Mouse (Mus musculus) liver, postnatal 0 days (tissue): ENCODE results near the gene Elavl4. TPM values are rescaled to one million over a fixed set of nuclear protein-coding genes. Genes with fewer than 3 reads are reported as not detected.

Experiments
- ATAC-seq: fragments of 200-750 bp; cut with Nextera tagmentation; 2 replicates; pipeline ENCODE4 v1.8.0; 2017; ENCODE audit warnings: mild to moderate bottlenecking, moderate library complexity
- DNase-seq: peaks from one replicate; pipeline ENCODE4 v3.0.0-alpha.2; 2016
- H3K27ac ChIP-seq: fragments of 300-500 bp; sonication (generic); 2 replicates; pipeline ENCODE4 v1.5.1; 2014; ENCODE audit warnings: antibody characterized with exemption, moderate library complexity, mild to moderate bottlenecking, low read depth
- H3K27me3 ChIP-seq: fragments of 300-500 bp; sonication (generic); 2 replicates; pipeline ENCODE4 v1.6.1; 2014; ENCODE audit warnings: low read length, control low read depth, mixed read lengths; ENCODE audit not compliant: insufficient read depth
- H3K36me3 ChIP-seq: fragments of 300-500 bp; sonication (generic); replicated peaks from 2 replicates; pipeline ENCODE4 v1.6.1; 2014; ENCODE audit warnings: mild to moderate bottlenecking, control low read depth, low read length, moderate library complexity, mixed read lengths; ENCODE audit not compliant: insufficient read depth
- H3K4me1 ChIP-seq: fragments of 300-500 bp; sonication (generic); 2 replicates; pipeline ENCODE4 v1.6.1; 2014; ENCODE audit warnings: antibody characterized with exemption, mild to moderate bottlenecking, control low read depth; ENCODE audit not compliant: insufficient read depth
- H3K4me2 ChIP-seq: fragments of 300-500 bp; sonication (generic); 2 replicates; pipeline ENCODE4 v1.6.1; 2014; ENCODE audit warnings: low read depth, mild to moderate bottlenecking, low read length, moderate library complexity, mixed read lengths
- H3K4me3 ChIP-seq: fragments of 300-500 bp; sonication (generic); 2 replicates; pipeline ENCODE4 v1.5.1; 2014; ENCODE audit warnings: low read depth, low read length
- H3K9ac ChIP-seq: fragments of 300-500 bp; sonication (generic); replicated peaks from 2 replicates; pipeline ENCODE4 v1.6.1; 2014; ENCODE audit warnings: mild to moderate bottlenecking, moderate library complexity
- H3K9me3 ChIP-seq: fragments of 300-500 bp; sonication (generic); 2 replicates; pipeline ENCODE4 v1.6.1; 2016; ENCODE audit warnings: mild to moderate bottlenecking, control low read depth, low read length, mixed read lengths
- CTCF ChIP-seq: sonication (generic); IDR thresholded peaks from 2 replicates; pipeline ENCODE4 v1.5.1; 2016; ENCODE audit warnings: antibody characterized with exemption, low read depth
- EP300 ChIP-seq: IDR thresholded peaks from 2 replicates; pipeline ENCODE4 v1.6.1; 2016; ENCODE audit warnings: antibody characterized with exemption, low read depth, mild to moderate bottlenecking
- WGBS: fragments of 180-500 bp; shearing (Covaris S2); extraction: QIAGEN DNeasy Blood & Tissue Kit; methylation state at CpG from one replicate; pipeline ENCODE4 v1.1.7; 2014; ENCODE audit not compliant: insufficient replicate concordance; 5-methylcytosine and 5-hydroxymethylcytosine counted together
- polyA plus RNA-seq: library from polyadenylated mRNA; unstranded; fragments of >200 nt; fragmentation: Nextera tagmentation; extraction: Ambion mirVana; gene quantifications from 2 replicates; pipeline ENCODE4 v1.2.1, GENCODE M21; 2015

Gene Elavl4
- polyA plus RNA-seq, 1 experiment from 2014 or later, result 0.09 TPM

GRCm38 (mm10) chr4:110250055-110250454 is 101.7 kb downstream of the Elavl4 start:
- H3K27ac ChIP-seq, result no peak overlapping the region
- no peak for TF ChIP-seq CTCF
- no peak for TF ChIP-seq EP300
- no peak overlapping the region for H3K9ac ChIP-seq
- no peaks in the 10 kb centered on the region for H3K27me3 ChIP-seq
- no peaks in the 10 kb centered on the region for H3K36me3 ChIP-seq
- no peak overlapping the region for H3K4me2 ChIP-seq
- 61% methylated on average over 3 of the region's 3 CpGs for WGBS
- no peaks in the 10 kb centered on the region for H3K9me3 ChIP-seq
- no peak for DNase-seq
- H3K4me1 ChIP-seq, result no peaks in the 10 kb centered on the region
- no peak for ATAC-seq
- no peak overlapping the region for H3K4me3 ChIP-seq

GRCm38 (mm10) chr4:110242879-110243278 is 108.8 kb downstream of the Elavl4 start:
- no peak overlapping the region for H3K4me2 ChIP-seq
- H3K27ac ChIP-seq, result no peak overlapping the region
- H3K4me1 ChIP-seq, result no peaks in the 10 kb centered on the region
- H3K9me3 ChIP-seq, result no peaks in the 10 kb centered on the region
- no peaks in the 10 kb centered on the region for H3K27me3 ChIP-seq
- no peak overlapping the region for H3K4me3 ChIP-seq
- H3K36me3 ChIP-seq, result no peaks in the 10 kb centered on the region
- TF ChIP-seq EP300 (no peak), CTCF (no peak)
- no peak overlapping the region for H3K9ac ChIP-seq
- no peak for ATAC-seq
- DNase-seq, result no peak

- no peak for TF ChIP-seq EP300
- Histone ChIP-seq H3K9ac (no peak overlapping the region), H3K4me2 (no peak overlapping the region), H3K4me1 (no peaks in the 10 kb centered on the region), H3K4me3 (no peak overlapping the region), H3K9me3 (no peaks in the 10 kb centered on the region), H3K27ac (no peak overlapping the region), H3K36me3 (no peaks in the 10 kb centered on the region), H3K27me3 (no peaks in the 10 kb centered on the region)
- DNase-seq, result no peak
- WGBS, result 42% methylated on average over 1 of the region's 1 CpGs
- ATAC-seq, result peak; percentile 25; the same call in 1 of the 2 replicates
Measured at GRCm38 (mm10) chr4:110234554-110234953, 117.2 kb downstream of the Elavl4 start.

- Histone ChIP-seq H3K4me1 (no peaks in the 10 kb centered on the region), H3K27ac (no peak overlapping the region), H3K4me2 (no peak overlapping the region), H3K36me3 (no peaks in the 10 kb centered on the region), H3K9ac (no peak overlapping the region), H3K27me3 (no peaks in the 10 kb centered on the region), H3K9me3 (no peaks in the 10 kb centered on the region), H3K4me3 (no peak overlapping the region)
- DNase-seq (no peak), ATAC-seq (no peak)
- WGBS, result 73% methylated on average over 3 of the region's 3 CpGs
- TF ChIP-seq EP300 (no peak), CTCF (no peak)
Measured at GRCm38 (mm10) chr4:110232327-110232726, 119.4 kb downstream of the Elavl4 start.

GRCm38 (mm10) chr4:110231799-110232198 is 119.9 kb downstream of the Elavl4 start:
- no peak overlapping the region for H3K4me2 ChIP-seq
- 86% methylated on average over 4 of the region's 4 CpGs for WGBS
- H3K4me1 ChIP-seq, result no peaks in the 10 kb centered on the region
- no peak overlapping the region for H3K4me3 ChIP-seq
- no peak overlapping the region for H3K9ac ChIP-seq
- H3K9me3 ChIP-seq, result no peaks in the 10 kb centered on the region
- TF ChIP-seq EP300, result no peak
- TF ChIP-seq CTCF, result no peak
- ATAC-seq (no peak), DNase-seq (no peak)
- H3K27me3 ChIP-seq, result no peaks in the 10 kb centered on the region
- no peak overlapping the region for H3K27ac ChIP-seq
- H3K36me3 ChIP-seq, result no peaks in the 10 kb centered on the region

GRCm38 (mm10) chr4:110229652-110230051 is 122.1 kb downstream of the Elavl4 start:
- H3K36me3 ChIP-seq, result no peaks in the 10 kb centered on the region
- no peak overlapping the region for H3K9ac ChIP-seq
- DNase-seq (no peak), ATAC-seq (no peak; the same call in 1 of the 2 replicates)
- TF ChIP-seq CTCF (no peak), EP300 (no peak)
- H3K4me2 ChIP-seq, result no peak overlapping the region
- no peaks in the 10 kb centered on the region for H3K27me3 ChIP-seq
- no peaks in the 10 kb centered on the region for H3K9me3 ChIP-seq
- WGBS, result 62% methylated on average over 1 of the region's 1 CpGs
- H3K4me3 ChIP-seq, result no peak overlapping the region
- H3K27ac ChIP-seq, result no peak overlapping the region
- H3K4me1 ChIP-seq, result no peaks in the 10 kb centered on the region

GRCm38 (mm10) chr4:110229238-110229637 is 122.5 kb downstream of the Elavl4 start:
- ATAC-seq, result no peak
- H3K4me1 ChIP-seq, result no peaks in the 10 kb centered on the region
- H3K4me2 ChIP-seq, result no peak overlapping the region
- H3K27me3 ChIP-seq, result no peaks in the 10 kb centered on the region
- no peak overlapping the region for H3K27ac ChIP-seq
- no peak for DNase-seq
- TF ChIP-seq EP300 (no peak), CTCF (no peak)
- H3K9me3 ChIP-seq, result no peaks in the 10 kb centered on the region
- H3K4me3 ChIP-seq, result no peak overlapping the region
- H3K36me3 ChIP-seq, result no peaks in the 10 kb centered on the region
- no peak overlapping the region for H3K9ac ChIP-seq
